Mouse (Mus musculus): ENCODE results near the gene Samd7.

GRCm38 (mm10) chr3:30736809-30737208, 9.3 kb upstream of the Samd7 start:
- TF ChIP-seq CTCF (IDR thresholded peaks at IDR 0.05; ENCODE audit: low read depth), result no peak
- TF ChIP-seq EP300 (optimal IDR thresholded peaks at IDR 0.05), result no peak

Measured in stomach, postnatal 0 days (tissue).